Mouse (Mus musculus): ENCODE measurements at regions not wholly inside any gene's neighbourhood (a gene's known extent, or its start where the extent isn't known, plus 50 kb on each side); places are given as distances from the start of the nearest gene placed in this dataset.
A peak's percentile ranks its signal among the peaks of the same experiment; 100 is the strongest.

DNA sequence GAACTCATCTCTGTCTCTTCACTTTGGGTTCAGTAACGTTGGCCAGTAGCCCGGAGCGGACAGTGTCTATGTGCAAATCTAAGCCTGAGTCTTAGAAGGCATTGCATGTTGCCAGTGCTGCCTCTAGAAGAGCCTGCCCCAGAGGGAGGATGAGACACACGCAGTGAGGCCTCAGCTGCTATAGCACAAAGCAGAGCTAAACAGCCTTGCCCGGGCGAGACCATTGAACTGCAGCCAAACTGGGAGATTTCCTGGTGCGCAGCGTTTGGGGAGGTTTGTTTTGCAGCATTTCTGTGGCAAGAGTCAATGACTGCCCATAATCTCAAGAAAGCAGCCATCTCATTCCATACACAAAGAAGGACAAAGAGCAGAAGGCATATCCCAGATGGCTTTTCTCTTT is 164.0 kb downstream of the 3100002H09Rik start:
- no peak for DNase-seq (ENCODE audit: low spot score in 2 of 2)

DNA sequence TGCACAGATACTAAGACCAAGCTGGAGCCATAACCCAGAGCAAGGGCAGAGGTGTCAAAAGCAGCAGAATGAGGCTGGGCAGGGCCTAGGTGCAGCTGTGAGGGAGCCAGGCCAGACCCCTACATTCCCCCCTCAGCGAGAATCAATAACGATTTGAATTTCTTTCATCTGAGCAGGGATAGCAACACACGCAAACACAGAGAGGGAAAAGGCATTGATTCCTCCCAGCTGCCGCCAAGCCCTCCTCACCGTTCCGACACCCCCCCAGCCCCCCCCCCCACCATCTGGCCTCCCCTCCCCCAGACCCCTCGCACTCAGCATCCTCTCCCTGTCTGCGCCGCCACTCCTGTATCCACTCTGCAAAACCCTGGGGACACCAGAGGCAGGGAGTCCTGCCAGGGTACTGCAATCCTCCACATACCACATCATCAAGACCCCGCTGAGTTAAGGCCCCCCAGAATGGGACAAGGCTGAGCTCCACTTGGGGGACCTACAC is 166.9 kb downstream of the 3100002H09Rik start:
- no peak for DNase-seq (ENCODE audit: low spot score in 2 of 2)

- DNase-seq (ENCODE audit: low spot score in 2 of 2) = no peak
Measured at GRCm38 (mm10) chr4:124443130-124443503, 167.5 kb downstream of the 3100002H09Rik start.

GRCm38 (mm10) chr4:124442491-124443129 is 168.0 kb downstream of the 3100002H09Rik start:
- no peak for DNase-seq (ENCODE audit: low spot score in 2 of 2)

DNA sequence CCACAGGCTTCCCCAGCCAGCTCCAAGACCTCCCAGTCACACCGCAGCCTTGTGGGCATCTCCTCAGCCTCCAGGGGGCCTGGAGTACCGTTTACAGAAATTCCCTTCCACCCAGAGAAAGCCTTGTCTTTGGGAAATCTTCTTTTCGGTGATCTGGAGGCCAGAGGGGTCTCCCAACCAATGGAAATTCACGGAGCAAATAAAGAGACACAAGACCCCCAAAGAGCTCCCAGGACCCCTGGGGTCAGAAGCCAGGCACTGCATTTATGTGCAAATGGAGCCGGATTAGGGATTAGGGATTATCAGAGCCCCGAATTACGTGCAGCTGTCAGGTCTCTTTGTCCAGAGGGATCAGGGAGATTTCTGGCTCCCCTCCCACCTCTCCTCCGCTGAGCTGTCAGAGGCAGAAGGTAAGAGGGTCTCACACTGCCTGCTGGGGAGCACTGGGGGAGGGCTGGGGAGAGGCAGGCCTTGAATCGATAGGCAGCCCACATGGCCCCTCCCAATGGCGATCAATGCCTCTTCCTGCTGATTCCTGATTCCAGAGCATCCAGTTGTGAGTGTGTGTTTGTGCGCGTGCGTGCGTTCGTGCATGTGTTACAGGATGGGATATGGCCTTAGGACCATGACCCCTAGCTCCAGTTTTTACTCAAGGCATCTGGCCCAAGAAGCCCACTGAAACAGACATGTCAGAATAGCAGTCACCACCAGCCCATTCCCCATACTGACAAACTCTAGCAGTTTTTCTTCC is 168.7 kb downstream of the 3100002H09Rik start:
- no peak for DNase-seq (ENCODE audit: low spot score in 2 of 2)

- DNase-seq (ENCODE audit: low spot score in 2 of 2) = no peak
Measured at GRCm38 (mm10) chr4:124435040-124435434, 175.6 kb downstream of the 3100002H09Rik start.

DNA sequence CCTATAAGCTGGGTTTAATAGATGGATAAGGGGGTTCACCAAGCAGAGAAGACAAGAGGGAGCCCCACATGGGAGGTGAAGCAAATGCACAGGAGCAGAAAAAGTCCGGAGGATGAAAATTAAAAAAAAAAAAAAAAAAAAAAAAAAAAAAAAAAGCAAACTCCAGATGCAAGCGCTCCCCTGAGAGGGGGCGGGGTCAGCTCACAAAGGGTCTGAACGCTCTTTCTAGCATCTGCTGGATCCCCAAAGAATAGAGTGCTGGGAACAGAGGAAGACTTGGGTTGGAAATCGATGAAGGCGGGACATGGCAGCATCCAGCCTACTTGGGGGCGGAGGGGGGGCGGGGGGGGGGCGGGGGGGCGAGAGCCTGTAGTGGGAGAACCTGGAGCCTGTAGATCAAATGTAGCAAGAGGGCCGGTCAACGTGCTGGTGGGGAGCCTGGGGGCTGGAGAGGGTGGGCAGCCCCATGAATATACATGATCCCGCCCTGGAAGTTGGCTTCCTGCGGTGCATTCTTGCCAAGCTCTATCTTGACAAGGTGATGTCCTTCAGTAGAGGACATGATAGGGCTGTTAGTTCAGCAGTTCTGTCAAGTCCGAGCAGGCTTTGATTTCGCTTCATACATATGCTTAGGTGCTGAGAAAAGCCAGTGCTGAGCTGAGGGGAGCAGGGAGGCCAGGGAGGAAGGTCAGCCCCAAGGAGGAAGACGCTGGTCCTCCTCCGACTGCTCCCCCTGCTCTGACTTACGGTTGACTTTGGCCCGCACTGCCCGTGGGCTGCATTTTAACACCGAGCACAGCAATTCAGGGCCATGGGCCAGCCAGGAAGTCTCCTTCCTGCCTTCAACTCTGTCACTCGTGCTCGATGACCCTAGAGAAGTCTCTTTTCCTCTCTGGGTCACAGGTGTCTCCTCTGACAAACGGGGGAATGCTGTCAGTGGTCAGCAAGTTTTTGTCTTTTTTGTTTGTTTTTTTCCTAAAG is 176.3 kb downstream of the 3100002H09Rik start:
- DNase-seq (ENCODE audit: low spot score in 2 of 2) = no peak

DNA sequence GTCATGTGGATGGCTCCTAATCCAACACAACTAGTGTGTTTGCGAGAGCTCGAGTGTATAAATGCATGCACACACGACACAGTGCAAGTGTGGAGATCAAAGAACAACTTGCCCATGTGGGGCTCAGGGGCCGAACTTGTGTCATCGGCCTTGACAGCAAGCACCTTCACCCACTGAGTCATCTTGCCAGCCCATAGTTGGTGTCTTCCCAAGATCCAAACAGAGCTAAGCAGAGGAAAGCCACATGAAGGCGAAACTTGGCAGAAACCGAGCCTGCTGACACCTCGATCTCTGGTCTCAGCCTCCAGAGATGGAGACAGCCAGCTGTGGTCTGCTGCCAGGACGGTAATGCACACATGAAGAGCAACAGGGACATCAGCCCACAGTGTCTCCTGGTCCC is 177.1 kb downstream of the 3100002H09Rik start:
- DNase-seq (ENCODE audit: low spot score in 2 of 2) = no peak

DNA sequence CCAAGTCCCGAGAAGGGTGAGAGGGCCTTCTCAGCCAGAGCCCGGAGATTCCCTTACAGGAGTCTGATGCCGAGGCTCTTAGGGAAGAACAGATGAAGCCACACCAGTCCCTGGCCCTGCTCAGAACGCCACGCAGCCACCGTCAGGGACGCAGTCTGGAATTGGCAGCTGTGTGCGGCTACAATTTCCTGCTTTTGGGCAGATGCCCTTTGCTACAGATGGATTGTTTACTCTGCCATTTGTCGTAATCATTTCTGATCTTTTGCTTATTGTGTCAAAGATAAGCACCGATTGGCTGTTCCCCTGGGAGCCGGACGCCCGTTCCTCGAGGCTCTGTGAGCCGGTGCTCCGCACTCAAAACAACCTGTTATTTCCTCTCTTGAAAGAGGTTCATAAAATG is 179.4 kb downstream of the 3100002H09Rik start:
- DNase-seq (ENCODE audit: low spot score in 2 of 2) = no peak

DNA sequence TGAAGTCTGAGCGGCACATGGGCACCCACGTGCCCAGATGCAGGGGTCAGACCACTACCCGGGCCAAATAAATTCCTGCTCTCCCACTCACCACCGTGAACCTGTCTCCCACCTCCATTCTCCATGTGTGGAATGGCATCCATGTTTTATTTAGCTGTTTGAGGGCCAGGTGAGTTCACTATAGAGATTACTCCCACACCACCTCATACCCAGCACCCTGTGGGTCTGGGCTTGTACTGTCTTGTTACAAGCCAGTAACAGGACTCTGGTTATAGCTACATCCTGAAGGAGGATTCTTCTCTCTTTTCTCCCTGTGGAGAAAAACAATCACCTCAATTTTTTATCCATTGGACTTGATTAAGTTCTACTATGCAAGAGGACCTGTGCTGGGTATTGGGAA is 181.8 kb downstream of the 3100002H09Rik start:
- DNase-seq (ENCODE audit: low spot score in 2 of 2) = no peak

- no peak for DNase-seq (ENCODE audit: low spot score in 2 of 2)
Measured at GRCm38 (mm10) chr4:124422406-124422805, 188.2 kb downstream of the 3100002H09Rik start.

DNA sequence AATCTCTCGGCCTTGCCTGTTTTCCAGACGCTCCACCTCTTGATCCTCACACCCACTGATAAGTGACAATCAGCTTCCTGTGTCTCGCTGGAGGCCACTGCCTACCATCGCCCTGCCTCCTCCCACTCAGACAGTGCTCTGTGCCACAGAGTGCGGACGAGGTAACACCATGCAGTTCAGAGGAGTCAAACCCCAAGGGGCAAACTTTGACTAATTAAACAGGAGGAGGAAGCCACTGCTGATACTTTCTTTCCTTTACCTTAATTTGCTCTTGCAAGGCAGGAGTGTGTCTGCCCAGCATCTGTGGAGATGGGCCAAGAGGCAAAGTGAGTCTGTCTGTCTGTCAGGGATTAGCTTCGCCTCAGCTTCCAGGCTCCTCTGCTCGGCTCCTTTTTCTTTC is 192.2 kb downstream of the 3100002H09Rik start:
- no peak for DNase-seq (ENCODE audit: low spot score in 2 of 2)

DNA sequence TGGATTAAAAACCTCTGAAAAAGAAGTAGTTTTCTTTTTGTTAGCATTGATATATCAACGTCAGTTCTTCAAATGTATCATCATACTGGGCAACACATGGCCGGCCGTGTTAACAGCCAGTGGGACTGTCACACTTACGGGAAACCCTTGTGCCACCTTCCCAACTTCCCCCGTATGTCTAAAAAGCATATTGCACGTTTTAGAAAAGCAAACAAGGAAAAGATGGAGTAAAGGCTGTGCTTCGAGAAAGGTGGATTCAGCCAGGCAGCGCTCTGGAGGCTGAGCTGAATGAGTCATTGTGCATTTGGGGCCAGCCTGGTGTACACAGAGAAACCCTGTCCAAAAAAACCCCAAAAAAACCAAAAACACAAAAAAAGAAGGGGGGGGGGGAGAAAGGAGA is 193.4 kb downstream of the 3100002H09Rik start:
- no peak for DNase-seq (ENCODE audit: low spot score in 2 of 2)

GRCm38 (mm10) chr4:124416266-124416665 is 194.3 kb downstream of the 3100002H09Rik start:
- no peak for DNase-seq (ENCODE audit: low spot score in 2 of 2)

GRCm38 (mm10) chr4:124414386-124414785 is 196.2 kb downstream of the 3100002H09Rik start:
- DNase-seq (ENCODE audit: low spot score in 2 of 2) = no peak

- no peak for DNase-seq (ENCODE audit: low spot score in 2 of 2)
Measured at GRCm38 (mm10) chr4:124409279-124409678, 201.3 kb downstream of the 3100002H09Rik start.

- no peak for DNase-seq (ENCODE audit: low spot score in 2 of 2)
Measured at GRCm38 (mm10) chr4:124402075-124402474, 208.5 kb downstream of the 3100002H09Rik start.

DNA sequence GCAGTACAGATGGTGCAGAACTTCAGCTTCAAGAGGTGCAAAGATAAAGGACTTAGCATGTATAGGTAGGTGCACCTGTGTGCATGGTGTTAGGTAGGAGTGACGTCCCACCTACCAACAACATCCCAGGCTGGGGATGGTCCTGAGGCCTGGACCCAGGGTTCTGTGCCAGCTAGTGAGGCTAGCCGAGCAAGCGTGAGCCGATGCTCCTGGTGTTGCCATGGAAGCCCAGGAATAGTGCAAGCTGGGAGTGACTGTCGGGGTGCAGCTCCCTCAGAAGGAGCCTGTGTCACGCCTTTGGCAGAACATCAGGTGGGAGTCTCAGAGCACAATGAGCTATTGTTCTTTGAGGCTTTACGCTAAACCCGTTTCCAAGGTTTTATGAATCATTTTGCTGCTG is 209.9 kb downstream of the 3100002H09Rik start:
- DNase-seq (ENCODE audit: low spot score in 2 of 2) = peak; percentile 52 to 61

DNA sequence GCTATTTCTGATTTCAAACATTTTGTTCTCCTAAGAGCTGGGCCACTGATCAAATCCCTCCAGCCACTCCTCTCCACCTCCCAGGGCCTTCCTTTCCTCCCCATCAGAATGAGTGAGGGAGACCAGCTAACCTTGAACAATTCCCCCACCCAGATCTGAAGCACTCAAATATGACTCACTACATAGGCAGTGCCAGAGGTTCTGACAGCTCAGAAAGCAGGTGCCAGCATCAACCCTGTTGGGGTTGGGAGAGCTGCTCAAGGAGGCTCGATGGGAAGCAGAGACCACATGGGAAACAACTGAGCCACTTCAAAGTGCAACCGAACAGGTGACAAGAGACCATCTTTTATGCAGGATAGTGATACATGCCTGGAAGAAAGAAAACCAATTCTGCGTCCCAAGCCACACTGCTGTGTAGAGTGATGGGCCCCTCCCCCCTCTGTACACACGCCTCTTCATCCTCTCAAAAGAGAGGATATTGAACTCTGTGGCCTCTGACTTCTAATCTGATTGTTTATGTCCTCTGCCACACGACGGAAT is 210.4 kb downstream of the 3100002H09Rik start:
- no peak for DNase-seq (ENCODE audit: low spot score in 2 of 2)

- DNase-seq (ENCODE audit: low spot score in 2 of 2) = peak in 1 of 2 experiments; percentile 25
Measured at GRCm38 (mm10) chr4:124398354-124398753, 212.2 kb downstream of the 3100002H09Rik start.

- peak; percentile 44 to 47 for DNase-seq (ENCODE audit: low spot score in 2 of 2)
Measured at GRCm38 (mm10) chr4:124396566-124397283, 213.9 kb downstream of the 3100002H09Rik start.

All from frontal cortex, postnatal 14 days (tissue).